Mouse (Mus musculus) myocyte (in vitro differentiated cells): ENCODE measurements around the gene Asap3. TPM values are rescaled to one million over a fixed set of nuclear protein-coding genes. Genes with fewer than 3 reads are reported as not detected.

ENCODE experiments used
- H3K27me3 ChIP-seq: one replicate; pipeline ENCODE4 v1.6.1; 2011; ENCODE audit not compliant: control insufficient read depth, insufficient read depth, insufficient read length
- H3K36me3 ChIP-seq: one replicate; pipeline ENCODE4 v1.6.1; 2011; ENCODE audit not compliant: control insufficient read depth, insufficient read depth
- H3K4me2 ChIP-seq: one replicate; pipeline ENCODE4 v1.6.1; 2011; ENCODE audit warnings: low read depth, control low read depth
- H3K4me3 ChIP-seq: one replicate; pipeline ENCODE4 v1.5.1; 2011; ENCODE audit warnings: mild to moderate bottlenecking, control low read depth, moderate library complexity
- H3K79me2 ChIP-seq: one replicate; pipeline ENCODE4 v1.6.1; 2011; ENCODE audit not compliant: control insufficient read depth, insufficient read depth
- H3ac ChIP-seq: one replicate; pipeline ENCODE4 v1.6.1; 2011; ENCODE audit not compliant: control insufficient read depth, insufficient read length
- CEBPB ChIP-seq: IDR thresholded peaks from 2 replicates; pipeline ENCODE4 v1.6.1; 2011; ENCODE audit warnings: mild to moderate bottlenecking, moderate library complexity; ENCODE audit not compliant: poor library complexity, insufficient read depth, severe bottlenecking
- E2F4 ChIP-seq: IDR thresholded peaks from one replicate; pipeline ENCODE4 v1.6.1; 2011; ENCODE audit warnings: mild to moderate bottlenecking, control low read depth, moderate library complexity; ENCODE audit not compliant: insufficient read depth
- MAX ChIP-seq: IDR thresholded peaks from one replicate; pipeline ENCODE4 v1.6.1; 2011; ENCODE audit warnings: low read depth, mild to moderate bottlenecking, control low read depth
- MYOD1 ChIP-seq, 3 experiments: IDR thresholded peaks; one replicate each; pipeline ENCODE4 v1.6.1; 2011; ENCODE audit warnings: control low read depth in 2 of 3, low read depth in 2 of 3, mild to moderate bottlenecking in 2 of 3, moderate library complexity in 1 of 3; ENCODE audit not compliant: insufficient read length in 2 of 3, control insufficient read depth in 1 of 3
- MYOG ChIP-seq, 3 experiments: IDR thresholded peaks; one replicate each; pipeline ENCODE4 v1.6.1; 2011; ENCODE audit warnings: control low read depth in 2 of 3, low read depth in 2 of 3, mild to moderate bottlenecking in 2 of 3; ENCODE audit not compliant: insufficient read length in 2 of 3, control insufficient read depth in 1 of 3, insufficient read depth in 1 of 3
- POLR2A ChIP-seq: IDR thresholded peaks from one replicate; pipeline ENCODE4 v1.6.1; 2011; ENCODE audit warnings: low read depth, mild to moderate bottlenecking, control low read depth, moderate library complexity; ENCODE audit not compliant: insufficient read length
- POLR2AphosphoS2 ChIP-seq: IDR thresholded peaks from one replicate; pipeline ENCODE4 v1.6.1; 2011; ENCODE audit warnings: low read depth, control low read depth; ENCODE audit not compliant: insufficient read length
- REST ChIP-seq: IDR thresholded peaks from one replicate; pipeline ENCODE4 v1.6.1; 2011; ENCODE audit warnings: mild to moderate bottlenecking, control low read depth, moderate library complexity; ENCODE audit not compliant: insufficient read depth, insufficient read length
- SRF ChIP-seq: IDR thresholded peaks from one replicate; pipeline ENCODE4 v1.6.1; 2011; ENCODE audit warnings: low read depth; ENCODE audit not compliant: control insufficient read depth, insufficient read length
- TCF12 ChIP-seq: IDR thresholded peaks from one replicate; pipeline ENCODE4 v1.6.1; 2011; ENCODE audit warnings: mild to moderate bottlenecking, control low read depth; ENCODE audit not compliant: poor library complexity, insufficient read depth, severe bottlenecking
- TCF3 ChIP-seq: IDR thresholded peaks from one replicate; pipeline ENCODE4 v1.6.1; 2011; ENCODE audit warnings: low read depth, control low read depth; ENCODE audit not compliant: insufficient read length
- USF1 ChIP-seq: IDR thresholded peaks from one replicate; pipeline ENCODE4 v1.6.1; 2011; ENCODE audit warnings: low read depth, mild to moderate bottlenecking, control low read depth, moderate library complexity
- polyA plus RNA-seq: library from polyadenylated mRNA; unstranded; fragments of >200 nt; fragmentation: generic; extraction: Trizol; gene quantifications from one replicate; pipeline ENCODE4 v1.2.1, GENCODE M21; 2012; ENCODE audit warnings: missing spikeins

Asap3 gene
- polyA plus RNA-seq, 1 experiment = 3.9 TPM

- H3K36me3 ChIP-seq = peaks cover 17% of the 10 kb centered on the region
- peak overlapping the region; percentile 98 for H3K4me2 ChIP-seq
- peak overlapping the region; percentile 93 for H3K4me3 ChIP-seq
- peak overlapping the region; percentile 75 for H3ac ChIP-seq
- no peaks in the 10 kb centered on the region for H3K27me3 ChIP-seq
- H3K79me2 ChIP-seq = peaks cover 17% of the 10 kb centered on the region
- TF ChIP-seq SRF (no peak), POLR2A (peak; percentile 64), REST (peak; percentile 14)
Observed at GRCm38 (mm10) chr4:136285348-136285810, 79.2 kb downstream of the Asap3 start.

- Histone ChIP-seq H3K27me3 (no peaks in the 10 kb centered on the region), H3K79me2 (peaks cover 17% of the 10 kb centered on the region), H3K36me3 (peaks cover 20% of the 10 kb centered on the region), H3K4me3 (peak overlapping the region; percentile 93), H3K4me2 (peak overlapping the region; percentile 98), H3ac (peak overlapping the region; percentile 75)
- TF ChIP-seq TCF3 (no peak), POLR2A (peak; percentile 66), E2F4 (no peak)
Observed at GRCm38 (mm10) chr4:136285811-136286371, 79.7 kb downstream of the Asap3 start.

- TF ChIP-seq TCF12 (no peak), POLR2AphosphoS2 (no peak), CEBPB (no peak), MYOG (IDR thresholded peaks at IDR 0.05; ENCODE audit: control insufficient read depth in 1 of 3, insufficient read depth in 1 of 3, insufficient read length in 2 of 3, low read depth in 2 of 3) (no peak), E2F4 (no peak)
- no peaks in the 10 kb centered on the region for H3K27me3 ChIP-seq
- peaks cover 17% of the 10 kb centered on the region for H3K79me2 ChIP-seq
- peaks cover 39% of the 10 kb centered on the region for H3K36me3 ChIP-seq
- no peak overlapping the region for H3ac ChIP-seq
- H3K4me3 ChIP-seq = no peak overlapping the region
- H3K4me2 ChIP-seq = no peak overlapping the region
Observed at GRCm38 (mm10) chr4:136289918-136290780, 84.0 kb downstream of the Asap3 start.

GRCm38 (mm10) chr4:136290781-136291595 is 84.8 kb downstream of the Asap3 start:
- Histone ChIP-seq H3K79me2 (peaks cover 17% of the 10 kb centered on the region), H3K36me3 (peaks cover 39% of the 10 kb centered on the region), H3K4me2 (no peak overlapping the region), H3K4me3 (no peak overlapping the region), H3K27me3 (no peaks in the 10 kb centered on the region), H3ac (no peak overlapping the region)
- TF ChIP-seq CEBPB (no peak), MYOG (IDR thresholded peaks at IDR 0.05; ENCODE audit: control insufficient read depth in 1 of 3, insufficient read depth in 1 of 3, insufficient read length in 2 of 3, low read depth in 2 of 3) (no peak), REST (no peak), SRF (no peak), E2F4 (no peak), POLR2A (no peak), TCF12 (no peak), MYOD1 (IDR thresholded peaks at IDR 0.05; ENCODE audit: control insufficient read depth in 1 of 3, insufficient read length in 2 of 3, low read depth in 2 of 3) (no peak)

GRCm38 (mm10) chr4:136291692-136292091 is 85.5 kb downstream of the Asap3 start:
- TF ChIP-seq MAX (no peak), SRF (no peak), TCF12 (no peak), POLR2A (no peak), MYOG (IDR thresholded peaks at IDR 0.05; ENCODE audit: control insufficient read depth in 1 of 3, insufficient read depth in 1 of 3, insufficient read length in 2 of 3, low read depth in 2 of 3) (no peak), E2F4 (no peak), CEBPB (no peak), USF1 (no peak), POLR2AphosphoS2 (no peak), MYOD1 (IDR thresholded peaks at IDR 0.05; ENCODE audit: control insufficient read depth in 1 of 3, insufficient read length in 2 of 3, low read depth in 2 of 3) (no peak), REST (no peak), TCF3 (no peak)
- H3ac ChIP-seq = no peak overlapping the region
- no peaks in the 10 kb centered on the region for H3K27me3 ChIP-seq
- no peak overlapping the region for H3K4me2 ChIP-seq
- peaks cover 39% of the 10 kb centered on the region for H3K36me3 ChIP-seq
- peaks cover 11% of the 10 kb centered on the region for H3K79me2 ChIP-seq
- no peak overlapping the region for H3K4me3 ChIP-seq
